Mouse (Mus musculus) megakaryocyte, embryonic 14.5 days (primary cell): ENCODE data around the gene Fam155a. TPM values are rescaled to one million over a fixed set of nuclear protein-coding genes. Genes with fewer than 3 reads are reported as not detected.
"Not testable (repeated sequence)": the region's sequence is repeated elsewhere in the genome, so short reads cannot be mapped to it uniquely, and the experiment has no call there.

Source experiments
- H3K27me3 ChIP-seq: replicated peaks from 2 replicates; pipeline ENCODE3; 2012; ENCODE audit warnings: inconsistent platforms
- H3K36me3 ChIP-seq: replicated peaks from 2 replicates; pipeline ENCODE3; 2012; ENCODE audit warnings: low read length, inconsistent platforms, mixed read lengths
- H3K4me1 ChIP-seq: 2 replicates; pipeline ENCODE4 v1.6.1; 2012; ENCODE audit warnings: inconsistent platforms
- H3K4me3 ChIP-seq: replicated peaks from 2 replicates; pipeline ENCODE3; 2012; ENCODE audit warnings: moderate library complexity, mild to moderate bottlenecking, inconsistent platforms
- H3K9me3 ChIP-seq: 2 replicates; pipeline ENCODE4 v1.6.1; 2012; ENCODE audit warnings: inconsistent platforms
- FLI1 ChIP-seq: IDR thresholded peaks from 2 replicates; pipeline ENCODE4 v1.6.1; 2012; ENCODE audit warnings: low read length, inconsistent platforms, mixed read lengths
- GATA1 ChIP-seq: IDR thresholded peaks from 3 replicates; pipeline ENCODE4 v1.6.1; 2012; ENCODE audit warnings: mixed read lengths, low read length, inconsistent platforms, borderline replicate concordance
- polyA plus RNA-seq: library from polyadenylated mRNA; stranded (reverse); fragments of >175 nt; gene quantifications from 2 replicates; pipeline ENCODE4 v1.2.3, GENCODE M21; 2012; ENCODE audit warnings: low replicate concordance; ENCODE audit not compliant: insufficient read depth

Fam155a gene
- polyA plus RNA-seq, 1 experiment: 0.10 TPM

GRCm38 (mm10) chr8:9418856-9419800 is 351.8 kb downstream of the Fam155a start:
- peaks cover 4% of the 10 kb centered on the region; the same call in 1 of the 2 replicates for H3K4me1 ChIP-seq
- no peak overlapping the region for H3K4me3 ChIP-seq
- no peaks in the 10 kb centered on the region for H3K36me3 ChIP-seq
- H3K9me3 ChIP-seq: peaks cover 2% of the 10 kb centered on the region; the same call in 1 of the 2 replicates
- H3K27me3 ChIP-seq: no peaks in the 10 kb centered on the region
- no peak for TF ChIP-seq FLI1
- no peak for TF ChIP-seq GATA1

- Histone ChIP-seq H3K9me3 (peaks cover 2% of the 10 kb centered on the region; the same call in 1 of the 2 replicates), H3K27me3 (no peaks in the 10 kb centered on the region), H3K4me1 (no peaks in the 10 kb centered on the region), H3K4me3 (no peak overlapping the region), H3K36me3 (no peaks in the 10 kb centered on the region)
- no peak for TF ChIP-seq GATA1
- no peak for TF ChIP-seq FLI1
These were observed 354.8 kb downstream of the Fam155a start for GRCm38 (mm10) chr8:9416189-9416588.

- H3K27me3 ChIP-seq: no peaks in the 10 kb centered on the region
- no peaks in the 10 kb centered on the region for H3K36me3 ChIP-seq
- H3K4me1 ChIP-seq: no peaks in the 10 kb centered on the region
- no peaks in the 10 kb centered on the region for H3K9me3 ChIP-seq
- peak overlapping the region; percentile 24 for H3K4me3 ChIP-seq
- TF ChIP-seq GATA1: no peak
- no peak for TF ChIP-seq FLI1
These were observed 362.5 kb downstream of the Fam155a start for GRCm38 (mm10) chr8:9408480-9408879.

- no peaks in the 10 kb centered on the region for H3K4me1 ChIP-seq
- no peak overlapping the region for H3K4me3 ChIP-seq
- no peaks in the 10 kb centered on the region for H3K27me3 ChIP-seq
- no peaks in the 10 kb centered on the region for H3K9me3 ChIP-seq
- no peak for TF ChIP-seq FLI1
- H3K36me3 ChIP-seq: no peaks in the 10 kb centered on the region
These were observed 364.8 kb downstream of the Fam155a start for GRCm38 (mm10) chr8:9406204-9406603.

DNA sequence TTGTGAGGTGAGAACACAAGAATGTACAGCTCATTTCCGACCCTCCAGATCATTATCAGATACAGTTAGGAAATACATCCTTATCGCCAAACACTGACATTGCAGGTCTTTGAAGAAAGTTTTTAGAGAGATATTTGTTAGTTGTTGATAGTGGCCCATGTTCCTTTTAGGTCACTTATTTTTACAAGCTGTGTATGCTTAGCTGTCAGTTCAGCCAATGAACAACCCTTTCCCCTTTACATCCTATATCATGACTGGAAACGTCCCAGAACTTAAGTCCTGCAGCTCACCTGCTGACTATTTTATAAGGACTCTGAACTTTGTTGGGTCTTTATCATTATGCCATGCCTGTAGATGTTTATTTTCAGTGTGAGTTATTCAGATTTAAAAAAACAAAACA is 366.3 kb downstream of the Fam155a start:
- no peaks in the 10 kb centered on the region for H3K9me3 ChIP-seq
- no peak overlapping the region for H3K4me3 ChIP-seq
- TF ChIP-seq GATA1: no peak
- no peak for TF ChIP-seq FLI1
- H3K36me3 ChIP-seq: no peaks in the 10 kb centered on the region
- no peaks in the 10 kb centered on the region for H3K27me3 ChIP-seq
- no peaks in the 10 kb centered on the region for H3K4me1 ChIP-seq

- Histone ChIP-seq H3K9me3 (no peaks in the 10 kb centered on the region), H3K36me3 (no peaks in the 10 kb centered on the region), H3K4me1 (no peaks in the 10 kb centered on the region), H3K4me3 (no peak overlapping the region), H3K27me3 (no peaks in the 10 kb centered on the region)
- no peak for TF ChIP-seq GATA1
- no peak for TF ChIP-seq FLI1
These were observed 368.6 kb downstream of the Fam155a start for GRCm38 (mm10) chr8:9402393-9402792.

DNA sequence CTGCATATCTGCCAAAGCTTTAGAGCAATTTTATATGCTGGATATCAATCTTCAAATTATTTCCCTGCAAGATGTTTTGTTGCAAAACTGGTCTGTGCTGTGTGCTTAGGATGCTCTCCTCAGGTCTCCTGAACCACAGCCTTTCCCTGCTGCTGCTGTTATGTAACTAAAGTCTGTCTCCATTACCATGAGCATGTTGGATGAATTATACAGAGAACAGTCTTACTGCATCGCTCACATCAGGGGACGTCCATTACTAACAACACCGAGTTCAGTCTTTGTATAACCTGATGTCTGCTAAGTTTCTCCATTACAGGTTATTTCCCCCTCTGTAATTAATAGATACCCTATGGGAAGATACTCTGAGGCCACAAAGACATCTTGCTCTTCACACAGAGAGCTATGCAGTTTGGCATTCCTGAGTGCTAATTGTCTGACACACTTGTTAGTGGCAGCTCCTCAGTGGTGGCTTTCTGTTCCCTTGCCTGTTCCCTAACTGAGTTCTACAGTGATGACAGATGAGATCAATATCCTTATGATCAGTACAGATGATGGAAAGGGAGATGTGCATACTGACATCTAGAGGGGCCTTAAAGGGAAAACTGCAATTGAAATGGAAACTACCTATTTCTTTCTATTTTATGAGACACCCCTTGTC is 372.2 kb downstream of the Fam155a start:
- H3K4me1 ChIP-seq: no peaks in the 10 kb centered on the region
- no peak overlapping the region for H3K4me3 ChIP-seq
- no peak for TF ChIP-seq FLI1
- no peak for TF ChIP-seq GATA1
- no peaks in the 10 kb centered on the region for H3K36me3 ChIP-seq
- H3K9me3 ChIP-seq: no peaks in the 10 kb centered on the region
- H3K27me3 ChIP-seq: no peaks in the 10 kb centered on the region

DNA sequence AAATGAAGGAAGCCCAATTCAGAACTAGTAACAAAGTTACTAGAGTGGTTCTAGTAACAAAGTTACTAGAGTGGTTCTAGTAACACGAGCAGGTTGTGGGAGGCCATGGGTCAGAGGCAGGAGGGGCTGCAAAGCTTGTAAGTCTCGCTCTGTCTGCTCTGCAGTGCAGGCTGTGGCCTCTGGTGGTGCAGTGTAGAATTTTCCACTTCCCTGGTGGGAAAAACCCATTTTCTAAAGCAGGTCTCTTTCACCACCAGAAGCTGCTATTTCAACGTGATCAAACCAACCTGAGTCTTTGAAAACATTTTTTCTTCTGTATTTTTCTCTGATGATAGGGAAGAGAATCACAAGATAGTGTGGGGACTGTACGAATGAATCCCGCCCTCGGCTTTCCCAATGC is 372.9 kb downstream of the Fam155a start:
- no peaks in the 10 kb centered on the region for H3K27me3 ChIP-seq
- H3K9me3 ChIP-seq: no peaks in the 10 kb centered on the region
- H3K4me3 ChIP-seq: no peak overlapping the region
- H3K36me3 ChIP-seq: no peaks in the 10 kb centered on the region
- TF ChIP-seq FLI1 (no peak), GATA1 (no peak)
- no peaks in the 10 kb centered on the region for H3K4me1 ChIP-seq

GRCm38 (mm10) chr8:9394670-9395069 is 376.3 kb downstream of the Fam155a start:
- TF ChIP-seq FLI1: no peak
- Histone ChIP-seq H3K27me3 (no peaks in the 10 kb centered on the region), H3K4me1 (no peaks in the 10 kb centered on the region; the same call in 1 of the 2 replicates), H3K4me3 (no peak overlapping the region), H3K9me3 (peaks cover 3% of the 10 kb centered on the region; the same call in 1 of the 2 replicates), H3K36me3 (no peaks in the 10 kb centered on the region)

GRCm38 (mm10) chr8:9393246-9393645 is 377.7 kb downstream of the Fam155a start:
- no peaks in the 10 kb centered on the region for H3K27me3 ChIP-seq
- no peaks in the 10 kb centered on the region for H3K36me3 ChIP-seq
- no peak for TF ChIP-seq GATA1
- no peak for TF ChIP-seq FLI1
- no peak overlapping the region for H3K4me3 ChIP-seq
- H3K9me3 ChIP-seq: peaks cover 3% of the 10 kb centered on the region; the same call in 1 of the 2 replicates
- H3K4me1 ChIP-seq: no peaks in the 10 kb centered on the region; the same call in 1 of the 2 replicates

GRCm38 (mm10) chr8:9390229-9390628 is 380.7 kb downstream of the Fam155a start:
- not testable (repeated sequence) for H3K4me1 ChIP-seq, H3K27me3 ChIP-seq, H3K36me3 ChIP-seq, H3K9me3 ChIP-seq
- H3K4me3 ChIP-seq: peak overlapping the region; percentile 62
